ENCODE assay signal across 28 mouse cellular contexts in the genomic region with DNA sequence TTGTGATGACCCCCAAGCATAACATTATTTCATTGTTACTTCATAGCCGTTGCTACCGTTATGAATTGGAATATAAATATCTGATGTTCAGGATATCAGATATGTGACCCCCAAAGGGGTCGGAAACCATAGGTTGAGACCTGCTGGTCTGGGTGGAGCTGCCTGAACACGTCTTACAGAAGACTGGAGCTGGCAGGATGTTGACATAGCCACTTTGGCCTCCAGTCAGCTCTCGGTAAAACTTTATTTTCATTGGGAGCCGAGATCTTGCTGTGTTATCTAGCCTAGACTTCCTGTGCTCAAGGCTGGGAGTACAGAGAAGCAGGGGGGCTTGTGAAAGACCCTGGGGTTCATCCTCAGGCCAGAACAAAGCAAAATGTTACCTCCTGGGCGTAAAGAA.
DNase-seq lines count a peak whose midpoint lies in the region; ATAC-seq and TF ChIP-seq lines count a peak whose summit lies in the region.
"Had no signal": no experiment of that assay in that cellular context is flagged by ENCODE, and none has a peak within 500 bp of the region (broad histone marks: within the 10 kb centered on the region; RNA-seq: fewer than 3 reads in every experiment).

No protein-coding gene starts in this region.

- no peak overlapping the region for H3K4me3 ChIP-seq in heart, embryonic 14.5 days (ENCODE audit: control insufficient read depth in 1 of 2, insufficient read depth in 1 of 2, low read depth in 1 of 2, low read length in 2 of 2)
- no peak overlapping the region for H3K4me3 ChIP-seq in lung, embryonic 15.5 days
- no peak overlapping the region for H3K4me3 ChIP-seq in lung, adult 2 months (replicated peaks; ENCODE audit: extremely low read depth, low read depth, low read length)
- H3K4me3 ChIP-seq: erythroblast, embryonic 14.5 days; forebrain, embryonic 12.5 days; hindbrain, embryonic 13.5 days; limb, embryonic 10.5 days; limb, embryonic 15.5 days; liver, embryonic 13.5 days; megakaryocyte, embryonic 14.5 days; midbrain, embryonic 12.5 days; myocyte; neural tube, embryonic 12.5 days had no signal

- no peak for TF ChIP-seq POLR2A in lung, adult 2 months (IDR thresholded peaks at IDR 0.05; ENCODE audit: borderline replicate concordance, extremely low read depth, low read depth, low read length)

- H3K36me3 ChIP-seq in heart, embryonic 14.5 days (ENCODE audit: control insufficient read depth, insufficient read depth, low read length) = no peaks in the 10 kb centered on the region
- no peaks in the 10 kb centered on the region for H3K36me3 ChIP-seq in lung, embryonic 15.5 days
- H3K36me3 ChIP-seq: forebrain, embryonic 12.5 days; hindbrain, embryonic 13.5 days; limb, embryonic 15.5 days; liver, embryonic 13.5 days; midbrain, embryonic 12.5 days; neural tube, embryonic 12.5 days had no signal

- no peak overlapping the region for H3K9ac ChIP-seq in heart, embryonic 14.5 days (ENCODE audit: low read length)
- H3K9ac ChIP-seq in lung, embryonic 15.5 days = no peak overlapping the region
- H3K9ac ChIP-seq: forebrain, embryonic 12.5 days; hindbrain, embryonic 13.5 days; limb, embryonic 15.5 days; liver, embryonic 13.5 days; midbrain, embryonic 12.5 days; neural tube, embryonic 12.5 days had no signal

- no peak for DNase-seq in heart, adult 8-10 months (ENCODE audit: low spot score)
- no peak for DNase-seq in lung, adult 2 months
- DNase-seq in urinary bladder, postnatal 36 days (ENCODE audit: low spot score in 2 of 2) = peak; percentile 17 to 39
- no peak for DNase-seq in urinary bladder, postnatal 4 days (ENCODE audit: low spot score in 2 of 2)
- no peak for DNase-seq in adrenal gland, adult 18-20 months (ENCODE audit: low spot score in 2 of 2)
- DNase-seq: adrenal gland, adult 8-10 months; cerebellum, adult 2 months; cerebellum, postnatal 14 days; gastrocnemius, postnatal 10 days; heart, postnatal 36 days; kidney, adult 8-10 months; kidney, postnatal 10 days; layer of hippocampus, adult 9-11 months; liver, embryonic 13.5 days; right cerebral cortex, postnatal 4 days had no signal

- peaks cover 20 to 26% of the 10 kb centered on the region in 2 experiments for H3K4me1 ChIP-seq in heart, embryonic 14.5 days (ENCODE audit: control insufficient read depth in 2 of 2, insufficient read depth in 2 of 2, low read length in 2 of 2)
- peaks cover 81% of the 10 kb centered on the region for H3K4me1 ChIP-seq in lung, embryonic 15.5 days
- H3K4me1 ChIP-seq in lung, adult 2 months (ENCODE audit: control insufficient read depth, insufficient read depth, low read length) = peaks cover 10% of the 10 kb centered on the region

- WGBS in heart, embryonic 14.5 days = 37% methylated on average over 7 of the region's 7 CpGs
- WGBS in lung, embryonic 15.5 days = 15% methylated on average over 7 of the region's 7 CpGs
- 15% methylated on average over 7 of the region's 7 CpGs for WGBS in lung, adult 2 months

- H3K27me3 ChIP-seq in heart, embryonic 14.5 days (ENCODE audit: control insufficient read depth, insufficient read depth, low read length) = no peaks in the 10 kb centered on the region
- H3K27me3 ChIP-seq in lung, embryonic 15.5 days = no peaks in the 10 kb centered on the region
- H3K27me3 ChIP-seq: forebrain, embryonic 12.5 days; limb, embryonic 15.5 days had no signal

- TF ChIP-seq CTCF in lung, adult 2 months (IDR thresholded peaks at IDR 0.05; ENCODE audit: insufficient read depth, low read length) = no peak

- ATAC-seq in heart, embryonic 14.5 days (ENCODE audit: insufficient number of reproducible peaks, insufficient read depth, low FRiP score, low read depth) = no peak
- no peak for ATAC-seq in lung, embryonic 15.5 days (ENCODE audit: borderline replicate concordance, extremely low read depth, low FRiP score, low TSS enrichment)
- ATAC-seq: activated CD4-positive, CD25-positive, alpha-beta regulatory T cell, adult 4 months; intestine, embryonic 16.5 days had no signal

- no peaks in the 10 kb centered on the region for H3K9me3 ChIP-seq in heart, embryonic 14.5 days (ENCODE audit: control insufficient read depth, low read length)
- H3K9me3 ChIP-seq in lung, embryonic 15.5 days = no peaks in the 10 kb centered on the region
- H3K9me3 ChIP-seq: forebrain, embryonic 12.5 days; hindbrain, embryonic 13.5 days; limb, embryonic 10.5 days; limb, embryonic 15.5 days; liver, embryonic 13.5 days; megakaryocyte, embryonic 14.5 days; midbrain, embryonic 12.5 days; neural tube, embryonic 12.5 days had no signal

- no peak overlapping the region for H3K4me2 ChIP-seq in heart, embryonic 14.5 days (ENCODE audit: low read length)
- no peak overlapping the region for H3K4me2 ChIP-seq in lung, embryonic 15.5 days
- H3K4me2 ChIP-seq: forebrain, embryonic 12.5 days; hindbrain, embryonic 13.5 days; limb, embryonic 15.5 days; liver, embryonic 13.5 days; midbrain, embryonic 12.5 days; neural tube, embryonic 12.5 days had no signal

- peak overlapping the region; percentile 35 to 51; a peak in 2 of 4 replicates for H3K27ac ChIP-seq in heart, embryonic 14.5 days (replicated peaks in 1 of 2; ENCODE audit: control insufficient read depth in 1 of 2, insufficient read depth in 1 of 2, low read depth in 2 of 2, low read length in 2 of 2)
- peak overlapping the region; percentile 67 for H3K27ac ChIP-seq in lung, embryonic 15.5 days
- H3K27ac ChIP-seq: forebrain, embryonic 12.5 days; hindbrain, embryonic 13.5 days; limb, embryonic 10.5 days; limb, embryonic 15.5 days; liver, embryonic 13.5 days; midbrain, embryonic 12.5 days; neural tube, embryonic 12.5 days had no signal

Comparison
In these comparisons a context has a peak if more than half of its experiments do, and no peak if none do; other contexts are left out.
1. DNase-seq: peak in urinary bladder, postnatal 36 days (2 of 2); none in heart, adult 8-10 months (single experiment), lung, adult 2 months (single experiment), urinary bladder, postnatal 4 days (0 of 2) and adrenal gland, adult 18-20 months (0 of 2).